Mouse (Mus musculus): Measurements from ENCODE around the gene Hoxd8.

The Hoxd8 gene

DNA sequence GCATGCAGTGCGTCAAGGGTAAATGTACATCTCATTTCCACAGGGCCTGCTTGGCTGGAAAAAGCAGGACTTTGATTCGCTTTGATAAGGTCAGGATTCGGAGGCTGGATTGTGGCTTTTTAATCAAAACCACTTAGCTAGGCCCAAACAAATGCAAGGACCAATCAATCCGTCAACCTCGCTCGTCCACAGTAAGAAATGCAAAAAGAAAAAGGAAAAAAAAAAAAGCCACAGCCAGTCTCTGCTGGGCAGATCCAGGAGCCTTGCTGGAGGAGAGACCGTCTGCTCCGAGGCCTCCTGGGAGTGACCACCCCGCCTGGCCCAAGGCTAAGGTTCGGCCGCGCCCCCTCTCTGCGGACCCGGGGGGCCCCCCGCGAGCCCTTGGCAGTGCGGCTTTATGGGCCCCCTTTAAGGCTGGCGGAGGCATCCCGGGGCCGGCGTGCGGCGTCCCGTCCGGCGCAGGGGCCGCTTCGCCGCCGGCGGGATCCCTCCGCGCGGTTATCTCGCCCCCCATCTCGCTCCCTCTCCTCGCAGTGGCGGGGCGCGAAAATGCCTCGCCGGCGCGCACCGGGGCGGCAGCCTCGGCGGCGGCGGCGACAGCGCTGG lies at the start of gene Hoxd8:
Gene Hoxd8 (plus strand): TSS at position 223 of the 606 bp plus-strand sequence.
- no peak for DNase-seq (ENCODE audit: extremely low read depth, insufficient read length, low spot score)

DNA sequence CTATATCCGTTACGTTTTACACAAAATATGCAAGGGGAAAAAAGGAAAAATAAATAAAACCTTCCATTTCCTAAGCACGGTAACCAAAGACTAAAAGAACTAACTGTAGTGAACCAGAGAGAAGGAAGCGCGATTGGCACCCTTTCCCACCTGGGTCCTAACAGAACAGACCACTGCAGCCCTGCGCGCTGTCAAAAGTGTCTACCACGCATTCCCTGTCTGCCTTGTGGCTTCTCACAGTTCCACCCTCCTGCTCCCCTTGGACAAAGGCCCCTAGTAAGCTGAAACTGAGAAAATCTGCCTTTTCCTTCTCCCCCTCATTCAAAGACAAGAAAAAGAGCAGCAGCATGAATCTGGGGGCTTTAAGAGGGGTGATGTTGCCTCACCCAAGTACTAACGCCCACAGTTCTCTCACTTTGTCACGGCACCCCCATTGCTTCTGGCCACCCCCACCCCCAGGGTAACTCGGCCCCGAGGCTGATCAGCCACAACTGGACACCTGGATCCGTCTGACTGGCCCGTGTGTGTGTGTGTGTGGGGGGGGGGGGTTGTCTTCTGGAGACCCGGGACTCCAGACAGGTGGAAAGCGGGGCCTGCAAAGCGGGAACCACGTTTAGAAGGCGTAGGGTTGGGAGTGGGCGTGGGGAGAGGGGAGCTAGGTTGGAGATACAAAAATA lies 49.5 kb upstream of the Hoxd8 start:
- no peak for DNase-seq (ENCODE audit: extremely low read depth, insufficient read length, low spot score)

DNA sequence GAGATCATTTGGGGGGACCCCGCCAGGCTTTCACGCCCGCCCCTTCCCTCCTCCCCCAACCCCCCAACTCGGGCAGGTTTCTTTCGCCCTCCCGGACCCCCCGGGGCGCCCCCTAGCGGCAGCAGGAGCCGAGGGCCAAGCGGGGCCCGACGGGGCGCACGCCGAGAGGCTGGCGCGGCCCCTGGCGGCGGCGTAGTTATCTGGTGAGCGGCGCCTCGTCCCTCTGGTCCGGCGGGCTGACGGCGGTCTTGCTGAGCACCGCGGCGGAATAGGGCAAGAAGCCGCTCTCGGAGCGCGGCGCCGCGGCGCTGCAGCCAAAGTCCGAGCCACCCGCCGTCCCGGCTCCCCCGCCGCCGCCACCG lies 49.0 kb upstream of the Hoxd8 start:
- no peak for DNase-seq (ENCODE audit: extremely low read depth, insufficient read length, low spot score)

DNA sequence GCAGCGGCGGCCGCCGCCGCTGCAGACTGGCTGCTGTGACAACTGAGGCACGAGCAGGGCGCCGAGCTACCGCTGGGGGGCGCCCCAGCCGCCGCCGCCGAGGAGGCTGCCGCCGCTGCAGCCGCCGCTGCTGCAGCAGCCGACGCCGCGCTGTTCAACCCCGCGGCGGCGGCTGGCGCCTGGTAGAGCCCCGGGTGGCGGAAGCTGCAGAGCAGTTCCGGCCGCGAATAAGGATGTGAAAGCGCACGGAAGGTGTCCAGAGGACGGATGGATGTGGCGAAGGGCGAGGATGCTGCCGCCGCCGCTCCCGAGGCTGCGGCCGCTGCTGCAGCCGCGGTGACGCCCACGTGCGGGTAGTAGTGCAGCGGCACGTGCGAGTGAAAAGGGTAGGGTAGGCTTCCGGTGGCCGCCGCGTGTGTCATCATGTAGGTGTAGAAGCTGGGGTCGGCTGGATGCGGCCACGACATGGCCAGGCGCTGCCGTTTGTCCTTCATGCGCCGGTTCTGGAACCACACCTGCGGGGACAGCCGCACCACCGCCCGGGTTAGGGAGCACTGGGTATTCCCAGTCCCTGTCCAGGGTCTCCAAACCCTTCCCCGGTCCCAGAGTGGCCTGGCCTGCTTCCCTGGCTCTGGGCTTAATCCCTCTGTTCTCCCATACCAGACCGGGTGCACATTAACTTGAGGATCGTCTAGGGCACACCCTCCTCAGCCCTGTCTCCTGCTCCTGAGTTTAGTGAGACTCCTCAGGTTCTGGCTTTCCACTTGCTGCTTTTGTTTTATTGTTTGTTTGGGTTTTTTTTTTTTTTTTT lies 48.4 kb upstream of the Hoxd8 start:
- no peak for DNase-seq (ENCODE audit: extremely low read depth, insufficient read length, low spot score)

DNA sequence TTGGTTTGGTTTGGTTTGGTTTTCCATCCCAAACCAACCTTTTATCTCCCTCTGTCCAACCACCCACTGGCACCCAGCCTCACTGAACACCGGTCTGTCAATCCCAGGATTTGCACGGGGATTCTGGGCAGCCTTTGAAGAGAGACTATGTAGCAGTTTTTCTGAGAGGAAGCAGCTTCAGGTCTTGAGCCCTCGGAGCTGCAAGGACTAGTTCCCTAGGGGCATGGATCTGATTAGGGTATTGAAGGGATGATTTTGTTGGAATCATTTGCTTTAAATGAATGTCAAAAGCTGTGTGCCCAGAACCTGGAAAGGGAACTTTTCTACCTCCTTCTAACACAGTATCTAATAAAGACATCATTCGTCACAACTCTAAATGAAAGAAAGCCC lies 47.8 kb upstream of the Hoxd8 start:
- no peak for DNase-seq (ENCODE audit: extremely low read depth, insufficient read length, low spot score)

GRCm38 (mm10) chr2:74657251-74658023 lies 47.0 kb upstream of the Hoxd8 start:
- no peak for DNase-seq (ENCODE audit: extremely low read depth, insufficient read length, low spot score)

DNA sequence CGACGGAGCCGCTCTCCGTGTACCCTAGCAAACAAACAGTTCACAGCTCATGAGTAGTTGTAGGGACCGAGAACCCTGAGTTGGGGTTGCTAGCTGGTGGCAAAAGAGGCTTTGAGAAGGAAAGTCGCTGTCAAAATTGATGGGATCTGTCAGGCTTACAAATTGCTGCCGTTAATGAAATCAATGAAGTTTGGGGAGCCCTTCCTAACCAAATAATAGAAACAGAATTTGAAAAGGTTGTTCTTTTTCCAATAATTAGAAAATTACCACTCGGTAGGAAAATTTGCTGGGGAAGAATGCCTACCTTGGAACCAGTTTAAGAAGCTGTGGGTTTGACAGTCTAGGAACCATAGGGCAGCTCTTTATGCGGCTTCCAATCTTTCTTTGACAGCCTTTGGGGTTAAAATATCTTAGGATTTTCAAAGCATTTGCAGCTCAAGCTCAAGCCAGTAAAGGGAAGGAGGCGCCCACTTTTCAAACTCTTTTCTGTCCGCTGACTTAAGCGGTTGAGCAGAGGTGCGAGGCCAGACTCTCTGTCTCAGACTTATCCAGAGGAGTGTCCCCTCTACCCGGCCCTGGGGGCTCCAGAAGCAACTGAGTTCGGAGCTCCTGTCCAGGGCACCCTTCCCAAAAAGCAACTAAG lies 46.3 kb upstream of the Hoxd8 start:
- DNase-seq (ENCODE audit: extremely low read depth, insufficient read length, low spot score): no peak

GRCm38 (mm10) chr2:74658667-74659371 lies 45.6 kb upstream of the Hoxd8 start:
- no peak for DNase-seq (ENCODE audit: extremely low read depth, insufficient read length, low spot score)

GRCm38 (mm10) chr2:74659507-74660005 lies 44.9 kb upstream of the Hoxd8 start, which contains the start of gene Evx2:
TSS of gene Evx2 (minus strand) at chr2:74659557.
- DNase-seq (ENCODE audit: extremely low read depth, insufficient read length, low spot score): no peak

- no peak for DNase-seq (ENCODE audit: extremely low read depth, insufficient read length, low spot score)
Observed at GRCm38 (mm10) chr2:74660421-74661375, 43.7 kb upstream of the Hoxd8 start.

GRCm38 (mm10) chr2:74661685-74662084 lies 42.7 kb upstream of the Hoxd8 start:
- no peak for DNase-seq (ENCODE audit: extremely low read depth, insufficient read length, low spot score)

- peak; percentile 40 for DNase-seq (ENCODE audit: extremely low read depth, insufficient read length, low spot score)
Observed at GRCm38 (mm10) chr2:74663291-74663925, 41.0 kb upstream of the Hoxd8 start.

- DNase-seq (ENCODE audit: extremely low read depth, insufficient read length, low spot score): no peak
Observed at GRCm38 (mm10) chr2:74666411-74666810, 38.0 kb upstream of the Hoxd8 start.

DNA sequence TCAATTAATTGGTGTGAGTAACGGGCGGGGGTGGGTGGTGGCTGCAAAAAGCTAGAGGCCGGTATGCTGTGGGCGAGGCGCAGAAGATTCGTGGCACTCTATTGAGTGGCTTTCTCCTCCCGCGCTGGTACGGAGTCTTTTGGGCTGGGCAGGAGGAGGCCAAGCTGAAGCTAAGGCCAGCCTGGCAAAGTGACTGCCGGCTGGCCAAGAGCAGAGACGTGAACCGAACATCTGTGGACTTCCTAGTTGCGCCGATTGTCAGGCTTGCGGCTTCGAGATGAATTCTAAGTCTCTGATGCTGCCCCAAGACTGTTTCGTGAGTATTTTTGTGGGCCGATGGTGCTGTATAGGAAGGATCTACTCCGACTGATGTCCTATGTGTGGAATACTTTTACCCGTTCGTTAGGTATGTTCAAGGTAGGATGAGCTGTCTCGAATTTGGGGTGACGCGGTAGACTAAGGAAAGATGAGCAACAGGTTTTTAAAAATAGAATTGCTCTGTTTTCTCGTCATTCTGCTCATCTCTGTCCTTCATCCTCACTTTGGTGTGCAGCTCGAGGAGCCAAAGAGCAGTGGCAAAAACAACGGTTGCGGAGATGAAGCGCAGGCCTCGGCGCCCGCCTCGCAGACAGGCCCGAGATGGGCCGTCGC lies 37.1 kb upstream of the Hoxd8 start:
- DNase-seq (ENCODE audit: extremely low read depth, insufficient read length, low spot score): no peak

DNA sequence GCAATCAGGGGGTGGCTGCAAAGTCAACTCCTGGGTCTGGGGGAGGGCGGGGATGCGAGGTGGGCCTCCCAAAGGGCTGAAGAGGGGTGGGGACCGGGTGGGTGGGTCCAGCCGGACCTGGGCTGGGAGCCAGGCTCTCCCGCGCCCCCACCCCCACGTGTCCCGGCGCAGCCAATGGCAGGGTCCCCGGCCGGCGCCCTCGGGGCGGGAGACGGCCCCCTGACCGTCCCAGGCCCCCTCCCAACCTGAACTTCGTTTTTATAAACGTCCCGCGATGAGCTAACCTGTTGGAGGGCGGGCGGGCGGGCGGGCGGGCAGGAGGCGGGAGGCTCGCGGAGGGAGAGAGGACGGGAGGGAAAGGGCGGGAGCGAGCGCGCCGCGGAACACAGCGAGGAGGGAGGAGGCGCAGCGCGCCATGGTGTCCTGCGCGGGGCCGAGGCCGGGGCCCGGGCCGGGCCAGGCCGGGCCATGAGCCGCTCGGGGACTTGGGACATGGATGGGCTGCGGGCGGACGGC lies 36.5 kb upstream of the Hoxd8 start, which contains the start of gene Hoxd13:
Gene Hoxd13 (plus strand): TSS at position 469 of the 516 bp plus-strand sequence.
- DNase-seq (ENCODE audit: extremely low read depth, insufficient read length, low spot score): no peak

GRCm38 (mm10) chr2:74668370-74669229 lies 35.8 kb upstream of the Hoxd8 start:
- no peak for DNase-seq (ENCODE audit: extremely low read depth, insufficient read length, low spot score)

Measured in 3134 (cell line).